24 mouse cellular contexts compared by ENCODE assay signal in genomic region chr13:83585359-83585758, GRCm38 (mm10).
DNase-seq lines count a peak whose midpoint lies in the region; ATAC-seq and TF ChIP-seq lines count a peak whose summit lies in the region.
"Had no signal": no experiment of that assay in that cellular context is flagged by ENCODE, and none has a peak within 500 bp of the region (broad histone marks: within the 10 kb centered on the region; RNA-seq: fewer than 3 reads in every experiment).

No protein-coding gene starts in this region.

- no peak for TF ChIP-seq CTCF in heart, adult 2 months (IDR thresholded peaks at IDR 0.05)

- no peak overlapping the region for H3K4me2 ChIP-seq in limb, embryonic 15.5 days
- H3K4me2 ChIP-seq in midbrain, embryonic 14.5 days (ENCODE audit: low read length), result no peak overlapping the region
- H3K4me2 ChIP-seq: hindbrain, embryonic 14.5 days; midbrain, embryonic 13.5 days; neural tube, embryonic 12.5 days had no signal

- no peak for ATAC-seq in limb, embryonic 15.5 days (ENCODE audit: insufficient number of reproducible peaks, low FRiP score, low TSS enrichment, low read depth)
- no peak for ATAC-seq in midbrain, embryonic 14.5 days (ENCODE audit: low FRiP score, low TSS enrichment)
- ATAC-seq: forebrain, embryonic 14.5 days; inflammation-experienced regulatory T-cells, adult 6 months; lung, postnatal 0 days; midbrain, embryonic 13.5 days had no signal

- H3K9ac ChIP-seq in heart, adult 2 months (ENCODE audit: low read depth, low read length), result no peak overlapping the region
- H3K9ac ChIP-seq in limb, embryonic 15.5 days, result no peak overlapping the region
- H3K9ac ChIP-seq in midbrain, embryonic 14.5 days (replicated peaks; ENCODE audit: low read length), result no peak overlapping the region
- H3K9ac ChIP-seq: hindbrain, embryonic 14.5 days; midbrain, embryonic 13.5 days; neural tube, embryonic 12.5 days had no signal

- TF ChIP-seq POLR2A in heart, adult 2 months (IDR thresholded peaks at IDR 0.05; ENCODE audit: insufficient read depth, low read depth, low read length), result no peak

- H3K27ac ChIP-seq in heart, adult 2 months, result peak overlapping the region; percentile 38
- H3K27ac ChIP-seq in heart, embryonic 10.5 days, result no peak overlapping the region
- 0 out of 2 replicates have a peak overlapping the region, but pooled peaks have one; percentile 38 for H3K27ac ChIP-seq in limb, embryonic 15.5 days
- H3K27ac ChIP-seq in limb, embryonic 10.5 days, result no peak overlapping the region
- H3K27ac ChIP-seq in macrophage, result peak overlapping the region; percentile 54
- no peak overlapping the region for H3K27ac ChIP-seq in midbrain, embryonic 14.5 days (replicated peaks; ENCODE audit: low read depth, low read length)
- H3K27ac ChIP-seq: hindbrain, embryonic 14.5 days; midbrain, embryonic 13.5 days; neural tube, embryonic 12.5 days had no signal

- DNase-seq in heart, adult 2 months, result no peak
- no peak for DNase-seq in heart, embryonic 10.5 days (ENCODE audit: low spot score)
- DNase-seq in limb, embryonic 10.5 days (ENCODE audit: low spot score), result no peak
- no peak for DNase-seq in cerebellum, adult 9-10 months
- no peak for DNase-seq in retina, postnatal 1 day
- no peak for DNase-seq in midbrain, embryonic 14.5 days
- DNase-seq: cerebellum, adult 18-20 months; cerebellum, postnatal 25 days; gastrocnemius, postnatal 25 days; heart, postnatal 10 days; kidney, adult 2 months; kidney, postnatal 14 days; left cerebral cortex, postnatal 4 days; thymus, adult 18-20 months; thymus, postnatal 36 days had no signal

- no peaks in the 10 kb centered on the region for H3K9me3 ChIP-seq in heart, embryonic 10.5 days
- H3K9me3 ChIP-seq in limb, embryonic 15.5 days, result no peaks in the 10 kb centered on the region
- no peaks in the 10 kb centered on the region for H3K9me3 ChIP-seq in limb, embryonic 10.5 days (replicated peaks)
- H3K9me3 ChIP-seq in midbrain, embryonic 14.5 days (ENCODE audit: control insufficient read depth, low read length), result no peaks in the 10 kb centered on the region
- H3K9me3 ChIP-seq: megakaryocyte, embryonic 14.5 days; midbrain, embryonic 13.5 days; neural tube, embryonic 12.5 days had no signal

- no peak overlapping the region for H3K4me3 ChIP-seq in heart, adult 2 months
- no peak overlapping the region for H3K4me3 ChIP-seq in heart, embryonic 10.5 days
- no peak overlapping the region for H3K4me3 ChIP-seq in limb, embryonic 15.5 days
- no peak overlapping the region for H3K4me3 ChIP-seq in limb, embryonic 10.5 days
- H3K4me3 ChIP-seq in macrophage (ENCODE audit: inconsistent target), result no peak overlapping the region
- no peak overlapping the region for H3K4me3 ChIP-seq in midbrain, embryonic 14.5 days (replicated peaks; ENCODE audit: low read depth, low read length)
- H3K4me3 ChIP-seq: megakaryocyte, embryonic 14.5 days; midbrain, embryonic 13.5 days; neural tube, embryonic 12.5 days had no signal

- H3K4me1 ChIP-seq in heart, adult 2 months (ENCODE audit: control insufficient read depth, insufficient read depth, low read length), result peaks cover 13% of the 10 kb centered on the region
- 0 out of 2 replicates have a peak, but pooled peaks cover 3% of the 10 kb centered on the region for H3K4me1 ChIP-seq in heart, embryonic 10.5 days
- H3K4me1 ChIP-seq in limb, embryonic 15.5 days, result 0 out of 2 replicates have a peak, but pooled peaks cover 3% of the 10 kb centered on the region
- H3K4me1 ChIP-seq in limb, embryonic 10.5 days, result no peaks in the 10 kb centered on the region
- no peaks in the 10 kb centered on the region for H3K4me1 ChIP-seq in midbrain, embryonic 14.5 days (ENCODE audit: control insufficient read depth, insufficient read depth, low read length)
- H3K4me1 ChIP-seq: midbrain, embryonic 13.5 days; neural tube, embryonic 12.5 days had no signal

- no peaks in the 10 kb centered on the region; the same call in 1 of the 2 replicates for H3K79me2 ChIP-seq in heart, adult 2 months (replicated peaks; ENCODE audit: control insufficient read depth, insufficient read depth, low read length)
- peaks cover 84% of the 10 kb centered on the region for H3K79me2 ChIP-seq in macrophage (ENCODE audit: inconsistent target)

- TF ChIP-seq EP300 in heart, adult 2 months (IDR thresholded peaks at IDR 0.05; ENCODE audit: insufficient read depth, low read depth, low read length), result no peak

- H3K27me3 ChIP-seq in heart, adult 2 months (ENCODE audit: control insufficient read depth, insufficient read depth, low read length), result no peaks in the 10 kb centered on the region
- no peaks in the 10 kb centered on the region for H3K27me3 ChIP-seq in heart, embryonic 10.5 days (ENCODE audit: insufficient read depth, poor library complexity, severe bottlenecking)
- no peaks in the 10 kb centered on the region for H3K27me3 ChIP-seq in limb, embryonic 15.5 days
- H3K27me3 ChIP-seq in limb, embryonic 10.5 days (ENCODE audit: low read depth, poor library complexity, severe bottlenecking), result no peaks in the 10 kb centered on the region
- H3K27me3 ChIP-seq in midbrain, embryonic 14.5 days (ENCODE audit: control insufficient read depth, insufficient read depth, low read length), result no peaks in the 10 kb centered on the region
- H3K27me3 ChIP-seq: megakaryocyte, embryonic 14.5 days; midbrain, embryonic 13.5 days; neural tube, embryonic 12.5 days had no signal

- 55% methylated on average over 5 of the region's 5 CpGs for WGBS in heart, adult 2 months
- 83% methylated on average over 5 of the region's 5 CpGs for WGBS in heart, embryonic 10.5 days
- WGBS in limb, embryonic 15.5 days, result 60% methylated on average over 5 of the region's 5 CpGs
- WGBS in limb, embryonic 10.5 days, result 93% methylated on average over 5 of the region's 5 CpGs
- 3% methylated on average over 5 of the region's 5 CpGs for WGBS in macrophage (ENCODE audit: missing documents)
- 92% methylated on average over 5 of the region's 5 CpGs for WGBS in midbrain, embryonic 14.5 days

- peaks cover 38% of the 10 kb centered on the region for H3K36me3 ChIP-seq in heart, adult 2 months (ENCODE audit: control insufficient read depth, insufficient read depth, low read length)
- H3K36me3 ChIP-seq in heart, embryonic 10.5 days, result no peaks in the 10 kb centered on the region
- H3K36me3 ChIP-seq in limb, embryonic 15.5 days, result no peaks in the 10 kb centered on the region
- no peaks in the 10 kb centered on the region for H3K36me3 ChIP-seq in limb, embryonic 10.5 days
- H3K36me3 ChIP-seq in macrophage (ENCODE audit: inconsistent target), result no peaks in the 10 kb centered on the region
- no peaks in the 10 kb centered on the region for H3K36me3 ChIP-seq in midbrain, embryonic 14.5 days (ENCODE audit: control insufficient read depth, insufficient read depth, low read length)
- H3K36me3 ChIP-seq: midbrain, embryonic 13.5 days; neural tube, embryonic 12.5 days had no signal

- intact Hi-C loops in heart, adult 2 months (cut with DNase I), result no loop called here

Comparison
In these comparisons a context has a peak if more than half of its experiments do, and no peak if none do; other contexts are left out.
1. H3K27ac ChIP-seq: peak in heart, adult 2 months (single experiment), limb, embryonic 15.5 days (single experiment) and macrophage (single experiment); none in heart, embryonic 10.5 days (single experiment), limb, embryonic 10.5 days (single experiment) and midbrain, embryonic 14.5 days (single experiment).